Mouse (Mus musculus) intestine, postnatal 0 days (tissue): ENCODE measurements around the gene Mrps15. TPM values are rescaled to one million over a fixed set of nuclear protein-coding genes. Genes with fewer than 3 reads are reported as not detected.

Experiments
- ATAC-seq: fragments of 200-750 bp; cut with Nextera tagmentation; 2 replicates; pipeline ENCODE4 v1.8.0; 2017; ENCODE audit warnings: mild to moderate bottlenecking, moderate TSS enrichment, moderate library complexity
- H3K27ac ChIP-seq: fragments of 300-500 bp; sonication (generic); 2 replicates; pipeline ENCODE4 v1.5.1; 2014; ENCODE audit warnings: mild to moderate bottlenecking, low read depth, low read length, moderate library complexity
- H3K27me3 ChIP-seq: fragments of 300-500 bp; sonication (generic); replicated peaks from 2 replicates; pipeline ENCODE4 v1.6.1; 2014; ENCODE audit warnings: low read length, mixed read lengths; ENCODE audit not compliant: control insufficient read depth, insufficient read depth
- H3K36me3 ChIP-seq: fragments of 300-500 bp; sonication (generic); 2 replicates; pipeline ENCODE4 v1.6.1; 2014; ENCODE audit warnings: mild to moderate bottlenecking, moderate library complexity; ENCODE audit not compliant: control insufficient read depth, insufficient read depth
- H3K4me1 ChIP-seq: fragments of 300-500 bp; sonication (generic); replicated peaks from 2 replicates; pipeline ENCODE4 v1.6.1; 2014; ENCODE audit warnings: antibody characterized with exemption, low read length, mixed read lengths; ENCODE audit not compliant: control insufficient read depth, insufficient read depth
- H3K4me2 ChIP-seq: fragments of 300-500 bp; sonication (generic); replicated peaks from 2 replicates; pipeline ENCODE4 v1.6.1; 2014; ENCODE audit warnings: low read depth, mild to moderate bottlenecking, moderate library complexity
- H3K4me3 ChIP-seq: fragments of 300-500 bp; sonication (generic); 2 replicates; pipeline ENCODE4 v1.5.1; 2014; ENCODE audit warnings: low read depth, low read length
- H3K9ac ChIP-seq: fragments of 300-500 bp; sonication (generic); 2 replicates; pipeline ENCODE4 v1.6.1; 2014; ENCODE audit warnings: mild to moderate bottlenecking, low read depth, low read length
- H3K9me3 ChIP-seq: fragments of 300-500 bp; sonication (generic); 2 replicates; pipeline ENCODE4 v1.6.1; 2016; ENCODE audit warnings: mixed run types; ENCODE audit not compliant: control insufficient read depth
- CTCF ChIP-seq: sonication (generic); IDR thresholded peaks from 2 replicates; pipeline ENCODE4 v1.5.1; 2016; ENCODE audit warnings: low read depth, mild to moderate bottlenecking, control low read depth, antibody characterized with exemption, moderate library complexity
- WGBS: fragments of 180-500 bp; shearing (Covaris S2); extraction: QIAGEN DNeasy Blood & Tissue Kit; methylation state at CpG from one replicate; pipeline ENCODE4 v1.1.7; 2014; 5-methylcytosine and 5-hydroxymethylcytosine counted together
- polyA plus RNA-seq: library from polyadenylated mRNA; unstranded; fragments of >200 nt; fragmentation: Nextera tagmentation; extraction: Ambion mirVana; gene quantifications from 2 replicates; pipeline ENCODE4 v1.2.1, GENCODE M21; 2015

Gene Mrps15
- polyA plus RNA-seq, 1 experiment from 2014 or later = 91.5 TPM

DNA sequence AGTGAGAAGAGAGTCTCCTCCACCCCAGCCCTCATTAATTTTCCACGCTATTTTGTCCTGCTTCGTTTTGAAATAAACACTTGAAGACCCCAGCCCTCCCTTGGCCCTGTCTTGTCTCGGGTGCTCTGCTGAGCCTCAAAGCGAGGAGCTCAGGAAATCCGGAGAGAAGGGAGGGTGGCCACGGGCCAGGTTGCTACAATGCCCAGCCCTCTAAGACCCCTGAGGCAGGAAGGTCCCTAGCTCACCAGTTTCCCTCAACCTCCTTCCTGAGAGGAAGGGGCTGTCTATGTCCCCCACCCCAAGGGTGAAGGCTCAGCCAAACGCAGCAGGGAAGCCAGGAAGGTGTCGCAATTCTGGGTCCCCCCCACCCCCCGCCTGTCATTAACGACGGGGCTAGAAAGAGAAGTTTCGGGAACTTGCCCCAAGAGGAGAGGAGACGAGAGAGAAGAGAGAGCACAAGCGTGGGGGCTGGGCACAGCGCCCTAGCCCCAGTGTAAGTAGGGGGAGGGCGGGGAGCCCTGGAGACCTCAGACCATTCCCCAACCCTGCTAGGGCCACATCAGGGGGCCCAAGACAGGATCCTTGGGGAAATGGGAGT is 22.3 kb upstream of the Mrps15 start, which contains the start of gene Csf3r:
Gene Csf3r, plus strand, starts transcription at position 248 of the 598 bp plus-strand sequence.
- Histone ChIP-seq H3K27ac (no peak within 1 kb of the TSS), H3K36me3 (no peaks in the 10 kb centered on the region), H3K4me1 (no peaks in the 10 kb centered on the region), H3K9ac (no peak within 1 kb of the TSS), H3K4me3 (no peak within 1 kb of the TSS), H3K4me2 (no peak within 1 kb of the TSS), H3K9me3 (no peaks in the 10 kb centered on the region), H3K27me3 (no peaks in the 10 kb centered on the region)
- ATAC-seq = no peak
- WGBS = 38% methylated on average over 16 of the region's 16 CpGs
- no peak for TF ChIP-seq CTCF

DNA sequence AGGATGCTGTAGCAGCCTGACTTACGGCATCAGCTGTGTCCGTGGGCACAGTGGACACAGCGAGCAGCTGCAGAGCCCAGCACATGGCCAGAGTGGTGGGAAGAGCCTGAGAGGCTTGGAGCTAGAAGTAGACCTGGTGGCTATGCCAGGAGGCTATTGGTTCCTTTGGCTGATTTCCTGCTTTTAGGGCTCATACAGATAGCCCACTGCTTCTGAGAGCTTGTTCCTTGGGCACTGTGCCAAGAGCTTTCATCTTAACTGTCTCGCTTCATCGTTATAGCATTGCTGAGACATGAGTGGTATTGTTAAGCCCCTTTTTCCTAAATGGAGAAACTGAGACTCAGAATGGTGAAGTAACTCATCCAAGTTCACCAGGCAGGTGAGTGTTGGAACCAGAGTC is 20.9 kb upstream of the Mrps15 start:
- WGBS = 78% methylated on average over 5 of the region's 5 CpGs
- H3K4me1 ChIP-seq = no peaks in the 10 kb centered on the region
- no peak for ATAC-seq
- no peaks in the 10 kb centered on the region for H3K9me3 ChIP-seq
- H3K9ac ChIP-seq = no peak overlapping the region
- no peak overlapping the region for H3K27ac ChIP-seq
- no peaks in the 10 kb centered on the region for H3K27me3 ChIP-seq
- no peak overlapping the region for H3K4me2 ChIP-seq
- H3K4me3 ChIP-seq = no peak overlapping the region
- no peaks in the 10 kb centered on the region for H3K36me3 ChIP-seq
- TF ChIP-seq CTCF = no peak

DNA sequence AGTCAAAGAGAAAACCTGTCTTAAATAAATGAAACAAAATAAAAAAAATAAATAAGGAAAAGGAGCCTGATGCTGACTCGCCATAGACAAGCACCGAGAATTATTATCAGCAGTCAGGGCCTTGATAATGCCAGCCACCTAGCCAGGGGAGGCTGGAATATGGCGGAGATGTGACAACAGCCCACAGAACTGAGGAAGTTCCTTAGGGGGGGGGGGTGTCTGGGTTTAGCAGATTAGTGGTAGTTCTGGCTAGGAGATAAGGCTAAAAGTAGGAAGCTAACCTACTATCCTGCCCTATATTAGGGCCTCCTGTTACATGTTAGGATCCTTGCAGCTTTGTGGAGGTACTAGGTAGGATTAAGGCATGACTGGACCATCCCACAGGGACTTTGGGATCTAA is 18.7 kb upstream of the Mrps15 start:
- no peak for ATAC-seq
- TF ChIP-seq CTCF = no peak
- Histone ChIP-seq H3K4me2 (no peak overlapping the region), H3K27me3 (no peaks in the 10 kb centered on the region), H3K4me1 (no peaks in the 10 kb centered on the region), H3K9me3 (no peaks in the 10 kb centered on the region), H3K27ac (no peak overlapping the region), H3K36me3 (no peaks in the 10 kb centered on the region), H3K9ac (no peak overlapping the region), H3K4me3 (no peak overlapping the region)
- 92% methylated on average over 3 of the region's 3 CpGs for WGBS

DNA sequence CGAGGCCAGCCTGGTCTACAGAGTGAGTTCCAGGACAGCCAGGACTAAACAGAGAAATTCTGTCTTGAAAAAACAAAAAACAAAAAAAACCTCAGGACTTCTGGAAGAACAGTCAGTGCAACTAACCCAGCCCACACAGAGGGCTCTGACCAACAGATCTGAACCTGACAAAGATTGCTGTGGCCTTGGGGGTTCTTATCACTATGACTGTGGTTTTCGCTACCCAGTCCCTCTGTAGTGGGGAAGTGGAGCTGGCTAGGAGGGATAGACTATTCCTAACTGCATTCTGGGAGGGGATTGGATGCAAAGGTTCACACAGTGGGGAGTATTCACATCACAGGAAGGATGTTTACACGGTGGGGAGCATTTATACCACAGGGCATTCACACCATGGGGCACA is 17.7 kb upstream of the Mrps15 start:
- no peak for TF ChIP-seq CTCF
- Histone ChIP-seq H3K27me3 (no peaks in the 10 kb centered on the region), H3K4me1 (no peaks in the 10 kb centered on the region), H3K27ac (no peak overlapping the region), H3K36me3 (no peaks in the 10 kb centered on the region), H3K9me3 (no peaks in the 10 kb centered on the region), H3K4me2 (no peak overlapping the region), H3K4me3 (no peak overlapping the region), H3K9ac (no peak overlapping the region)
- WGBS = 54% methylated on average over 3 of the region's 3 CpGs
- no peak for ATAC-seq

DNA sequence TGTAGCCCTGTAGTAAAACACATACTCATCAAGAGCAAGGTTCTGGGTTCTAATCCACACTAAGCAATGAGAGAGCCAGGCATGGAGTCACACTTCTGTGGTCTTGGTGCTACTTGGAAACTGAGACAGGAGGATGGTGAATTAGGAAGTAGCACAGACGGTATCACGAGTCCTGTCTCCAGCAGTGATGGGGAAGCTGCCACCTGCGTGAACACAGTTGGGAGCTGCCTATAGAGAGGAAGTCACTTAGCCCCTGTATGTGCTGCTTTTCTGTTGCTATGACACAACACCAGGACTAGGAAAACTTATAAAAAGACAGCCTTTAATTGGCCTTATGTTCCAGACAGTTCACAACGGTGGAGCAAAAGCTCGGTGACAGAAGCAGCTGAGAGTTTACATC is 16.0 kb upstream of the Mrps15 start:
- Histone ChIP-seq H3K9ac (no peak overlapping the region), H3K4me2 (no peak overlapping the region), H3K27ac (no peak overlapping the region), H3K4me3 (no peak overlapping the region), H3K9me3 (no peaks in the 10 kb centered on the region), H3K27me3 (no peaks in the 10 kb centered on the region), H3K4me1 (no peaks in the 10 kb centered on the region), H3K36me3 (no peaks in the 10 kb centered on the region)
- no peak for TF ChIP-seq CTCF
- no peak for ATAC-seq
- 64% methylated on average over 5 of the region's 5 CpGs for WGBS

DNA sequence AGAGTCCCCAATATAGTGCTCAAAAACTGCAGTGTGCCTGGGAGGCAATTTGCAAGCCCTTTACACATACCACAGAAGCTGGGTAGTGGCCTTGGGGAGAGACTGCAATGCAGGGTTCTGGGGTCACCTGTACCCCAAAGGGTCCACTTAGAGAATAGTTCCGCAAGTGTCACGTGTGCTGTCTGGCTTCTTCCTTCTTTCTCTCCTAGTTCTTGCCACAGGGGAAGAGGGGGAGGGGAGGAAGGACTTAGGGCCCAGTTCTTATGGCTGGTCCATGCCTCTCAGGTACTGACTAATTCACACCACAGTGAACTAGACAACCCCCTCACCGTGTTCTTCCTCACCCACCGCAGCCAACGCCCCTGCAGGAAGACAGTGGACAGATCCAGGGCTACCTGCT is 11.3 kb upstream of the Mrps15 start:
- ATAC-seq = no peak
- Histone ChIP-seq H3K27ac (no peak overlapping the region), H3K27me3 (no peaks in the 10 kb centered on the region), H3K9me3 (no peaks in the 10 kb centered on the region), H3K4me1 (no peaks in the 10 kb centered on the region), H3K36me3 (no peaks in the 10 kb centered on the region), H3K4me2 (no peak overlapping the region), H3K4me3 (no peak overlapping the region), H3K9ac (no peak overlapping the region)
- TF ChIP-seq CTCF = no peak
- 74% methylated on average over 5 of the region's 5 CpGs for whole genome bisulfite sequencing

DNA sequence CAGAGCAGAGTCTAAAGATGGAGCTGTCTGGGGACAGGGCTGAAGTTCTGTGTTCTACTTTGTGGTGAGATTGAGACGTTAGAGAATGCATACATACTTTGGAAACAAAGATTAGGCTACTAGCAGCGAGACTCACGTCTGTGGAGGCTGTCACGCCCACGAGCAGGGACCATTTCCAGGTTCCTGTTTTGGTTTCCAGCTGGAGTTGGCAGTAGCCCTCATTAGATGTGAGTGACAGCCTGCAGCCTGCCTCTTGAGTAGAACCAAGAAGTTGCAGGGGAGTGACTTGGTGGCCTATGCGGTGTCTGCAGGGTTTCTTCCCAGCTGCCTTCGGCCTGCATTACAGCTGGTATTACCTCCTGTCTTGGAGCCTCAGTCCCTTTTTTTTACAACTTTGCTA is 4.9 kb downstream of the Mrps15 start:
- Histone ChIP-seq H3K27me3 (no peaks in the 10 kb centered on the region), H3K9me3 (no peaks in the 10 kb centered on the region), H3K27ac (no peak overlapping the region), H3K4me3 (no peak overlapping the region), H3K36me3 (peaks cover 53% of the 10 kb centered on the region), H3K4me2 (no peak overlapping the region), H3K9ac (no peak overlapping the region), H3K4me1 (peaks cover 8% of the 10 kb centered on the region; the same call in 1 of the 2 replicates)
- no peak for TF ChIP-seq CTCF
- ATAC-seq = no peak
- WGBS = 79% methylated on average over 7 of the region's 7 CpGs
